Mouse (Mus musculus) thymus, postnatal 10 days (tissue): ENCODE data around the gene Plekha6.
"Not testable (repeated sequence)": the region's sequence is repeated elsewhere in the genome, so short reads cannot be mapped to it uniquely, and the experiment has no call there.

ENCODE experiments used
- DNase-seq, 2 experiments: peaks; one replicate each; pipeline ENCODE4 v3.0.0; 2021; ENCODE audit warnings: low spot score in 2 of 2

The Plekha6 gene

GRCm38 (mm10) chr1:133321267-133321925 lies 157.4 kb downstream of the Plekha6 start, which contains the start of gene Kiss1:
Gene Kiss1, plus strand, starts transcription at chr1:133321875.
- no peak for DNase-seq

GRCm38 (mm10) chr1:133323333-133323732 lies 159.3 kb downstream of the Plekha6 start:
- no peak for DNase-seq

DNA sequence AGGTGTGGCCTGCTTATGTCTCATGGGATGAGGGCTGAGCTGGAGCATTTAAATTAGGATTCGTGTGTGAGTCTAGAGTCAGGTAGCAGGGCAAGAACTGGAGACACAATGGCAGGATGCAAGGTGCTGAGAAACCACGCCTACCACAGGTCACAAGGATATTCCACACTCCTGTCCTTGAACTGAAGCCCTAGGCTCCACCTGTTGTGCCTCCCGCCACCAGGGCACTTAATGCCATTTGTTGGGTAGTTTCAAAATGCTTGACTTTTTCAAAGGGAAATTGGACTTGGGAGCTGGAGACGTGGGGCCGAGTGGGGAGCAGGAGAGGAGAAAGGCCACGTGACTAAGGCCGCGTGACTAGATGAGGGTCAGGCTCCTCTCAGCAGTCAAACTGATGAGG lies 161.9 kb downstream of the Plekha6 start:
- no peak for DNase-seq

GRCm38 (mm10) chr1:133327094-133327493 lies 163.1 kb downstream of the Plekha6 start:
- no peak for DNase-seq

GRCm38 (mm10) chr1:133328299-133328795 lies 164.3 kb downstream of the Plekha6 start:
- DNase-seq = no peak

- DNase-seq = peak in 1 of 2 experiments; percentile 17
These were observed 165.1 kb downstream of the Plekha6 start for GRCm38 (mm10) chr1:133328896-133329637.

DNA sequence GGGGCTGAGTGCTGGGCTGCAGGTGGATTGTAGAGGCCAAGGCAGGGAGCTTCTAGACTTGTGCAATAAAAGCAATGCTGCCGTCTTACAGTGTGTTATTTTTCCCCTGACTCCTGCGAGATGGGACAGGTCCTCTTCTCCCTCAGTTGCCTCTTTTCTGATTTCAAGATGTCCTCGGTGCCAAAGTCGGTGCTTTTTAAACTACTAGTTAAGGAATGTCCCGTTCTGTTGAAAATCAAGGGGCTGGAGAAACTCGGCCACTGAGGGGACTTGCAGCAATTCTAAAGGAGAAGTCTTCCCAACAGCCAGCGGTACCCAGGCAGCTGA lies 165.6 kb downstream of the Plekha6 start:
- no peak for DNase-seq

DNA sequence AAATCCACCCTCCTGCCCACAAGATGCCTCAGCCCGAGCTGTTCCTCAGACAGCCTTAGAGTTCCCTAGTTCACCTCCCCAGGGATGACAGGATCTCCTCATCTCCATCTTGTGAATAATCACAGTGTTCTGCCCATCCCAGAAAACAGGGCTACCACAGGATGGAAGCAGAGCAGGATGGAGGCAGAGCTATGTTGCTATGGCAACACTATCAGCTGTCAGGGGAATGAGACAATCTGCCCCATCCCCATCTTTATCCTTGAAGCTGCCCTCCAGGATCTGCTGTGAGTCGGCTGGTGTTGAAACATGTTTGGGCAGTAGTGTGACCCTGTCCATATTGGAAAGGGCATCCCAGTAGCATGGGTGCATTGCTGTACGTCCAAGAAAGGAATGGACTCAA lies 167.1 kb downstream of the Plekha6 start:
- DNase-seq = no peak

DNA sequence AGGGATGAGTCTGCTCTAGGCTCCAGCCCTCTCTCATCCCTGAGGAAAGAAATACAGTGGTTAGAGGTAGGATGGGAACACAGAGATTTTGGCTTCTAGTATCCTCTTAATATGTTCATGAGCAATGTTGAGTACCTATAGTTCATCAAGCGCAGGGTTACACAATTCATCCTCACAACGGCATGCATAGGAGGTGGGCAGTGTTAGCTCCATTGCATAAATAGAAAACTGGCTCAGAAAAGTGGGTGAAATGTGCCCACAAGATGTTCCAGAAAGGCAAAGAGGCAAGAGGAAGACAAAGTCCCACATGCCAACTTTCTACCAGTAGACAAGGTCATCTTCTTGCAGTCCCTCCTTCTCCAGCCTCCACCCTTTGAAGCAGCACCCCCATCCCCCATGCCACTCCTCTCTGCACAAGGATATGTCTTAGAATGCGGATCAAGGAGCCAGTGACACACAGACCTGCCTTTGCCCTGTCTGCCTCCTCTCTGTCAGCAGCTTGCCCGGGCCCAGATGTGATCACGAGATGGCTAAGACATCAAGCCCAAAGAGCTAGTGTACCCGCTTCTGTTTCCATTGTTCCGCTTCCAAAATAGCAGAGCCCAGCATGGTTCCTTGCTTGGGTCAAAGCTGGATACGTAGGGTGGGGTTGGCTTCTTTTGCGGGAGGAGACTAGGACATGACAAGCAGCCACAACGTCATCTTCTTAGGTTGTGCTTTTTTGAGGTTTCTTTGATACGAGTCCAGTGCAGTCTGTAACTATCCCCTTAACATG lies 168.8 kb downstream of the Plekha6 start:
- no peak for DNase-seq

DNA sequence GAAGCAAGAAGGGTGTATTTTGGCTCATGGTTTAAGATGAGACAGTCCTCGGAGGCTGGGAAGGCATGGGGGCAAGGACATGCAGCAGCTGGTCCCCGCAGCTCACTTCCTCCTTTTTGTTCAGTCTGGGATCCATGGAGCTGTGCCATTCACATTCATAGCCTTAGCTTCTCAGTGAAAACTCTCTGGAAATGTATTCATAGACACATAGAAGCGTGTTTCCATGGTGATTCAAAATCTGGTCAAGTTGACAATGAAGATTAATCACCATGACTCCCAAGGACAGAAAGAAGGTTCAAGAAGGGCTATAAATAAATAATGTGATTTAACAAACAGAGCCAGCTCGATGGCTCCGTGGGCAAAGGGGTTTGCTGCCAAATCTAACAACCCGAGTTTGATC lies 169.9 kb downstream of the Plekha6 start:
- DNase-seq = no peak

GRCm38 (mm10) chr1:133340403-133340802 lies 176.4 kb downstream of the Plekha6 start:
- not testable (repeated sequence) for DNase-seq

DNA sequence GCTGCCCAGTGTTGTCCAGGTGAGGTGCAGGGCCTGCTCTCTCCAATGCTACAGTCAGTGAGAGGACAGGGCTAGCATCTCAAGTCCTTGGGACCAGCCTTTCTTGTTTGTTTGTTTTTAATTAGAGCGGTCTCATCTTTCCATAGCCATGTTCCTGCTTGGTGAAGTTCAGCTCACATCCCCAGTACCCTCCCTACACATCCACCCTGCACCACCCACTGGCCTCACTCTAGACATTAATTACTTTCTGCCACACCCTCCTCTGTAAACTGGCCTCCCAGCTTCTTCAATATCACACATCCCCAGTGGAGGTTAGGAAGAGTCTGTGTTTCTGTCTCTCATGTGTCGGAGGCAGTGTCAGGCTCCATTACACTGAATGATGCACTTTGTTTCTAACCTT lies 180.3 kb downstream of the Plekha6 start:
- no peak for DNase-seq

DNA sequence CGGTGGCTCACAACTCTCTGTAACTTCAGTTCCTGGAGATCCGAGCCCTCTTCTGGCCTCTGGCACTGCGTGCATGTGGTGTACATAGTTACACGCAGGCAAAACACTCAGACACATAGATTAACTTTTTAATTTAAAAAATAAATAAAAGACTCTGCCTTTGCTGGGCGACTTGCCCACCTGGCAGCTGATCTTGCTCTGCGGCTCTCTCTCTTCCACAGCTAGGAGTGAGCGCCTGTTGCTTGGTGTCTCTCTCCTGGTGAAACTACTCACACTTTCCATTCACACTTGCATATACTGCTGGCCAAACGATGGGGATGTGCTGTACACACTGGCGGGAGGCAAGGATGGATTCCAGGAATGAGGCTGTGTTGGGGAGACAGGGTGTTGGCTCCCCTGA lies 182.5 kb downstream of the Plekha6 start:
- no peak for DNase-seq

GRCm38 (mm10) chr1:133347226-133347625 lies 183.2 kb downstream of the Plekha6 start:
- DNase-seq = no peak

GRCm38 (mm10) chr1:133347693-133348520 lies 183.9 kb downstream of the Plekha6 start:
- no peak for DNase-seq

DNA sequence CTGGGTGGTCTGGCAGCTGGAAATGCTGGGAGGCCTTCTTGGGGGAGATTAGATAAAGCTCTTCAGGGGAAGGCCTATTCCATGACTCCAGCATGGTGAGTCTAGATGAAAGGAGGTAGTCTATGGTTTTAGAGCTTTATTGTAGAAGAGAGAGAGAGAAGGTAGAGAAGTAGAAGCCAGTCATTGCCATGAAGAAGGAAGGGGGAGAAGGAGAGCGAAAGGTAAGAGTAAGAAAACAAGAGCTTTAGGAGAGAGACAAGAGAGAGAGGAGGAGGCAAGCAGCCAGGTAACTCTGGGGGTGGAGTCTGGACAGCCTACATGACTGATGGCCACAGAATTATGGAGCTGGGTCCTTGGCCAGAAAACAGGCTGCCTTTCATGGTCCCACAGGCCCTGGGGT lies 186.2 kb downstream of the Plekha6 start, which contains the start of gene Ren1:
Gene Ren1, plus strand, starts transcription at position 301 of the 400 bp plus-strand sequence.
- DNase-seq = no peak

- no peak for DNase-seq
These were observed 187.8 kb downstream of the Plekha6 start for GRCm38 (mm10) chr1:133351762-133352161.
